Mouse (Mus musculus) liver, adult (tissue): Measurements from ENCODE around the gene Lin28a.

Experiments used
- GATA4 ChIP-seq: IDR thresholded peaks from 2 replicates; pipeline ENCODE4 v1.6.1; 2014; ENCODE audit warnings: mild to moderate bottlenecking, low read length; ENCODE audit not compliant: insufficient replicate concordance

Lin28a gene

DNA sequence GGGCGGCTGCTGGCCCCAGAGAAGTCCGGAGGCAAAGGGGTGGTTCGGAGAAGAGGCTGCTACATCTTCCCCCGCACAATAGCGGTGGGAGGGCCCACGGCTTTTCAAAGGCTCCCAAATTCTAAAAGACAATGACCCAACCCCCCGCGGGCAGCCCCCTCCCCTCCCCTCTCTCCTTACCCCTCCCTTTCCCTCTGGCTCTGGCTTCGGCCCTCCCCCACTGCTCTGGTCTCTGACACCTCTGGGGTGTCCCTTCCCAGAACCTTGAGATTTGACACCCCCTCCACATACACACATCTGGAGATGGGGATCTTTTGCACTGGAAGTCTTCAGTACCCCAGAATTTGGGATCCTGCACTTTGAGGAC, at the start of gene Lin28a:
Gene Lin28a, minus strand, starts transcription at position 63 of the 367 bp plus-strand sequence.
- TF ChIP-seq GATA4, result no peak

- no peak for TF ChIP-seq GATA4
Observed at GRCm38 (mm10) chr4:134067833-134068544, 49.3 kb upstream of the Lin28a start.

DNA sequence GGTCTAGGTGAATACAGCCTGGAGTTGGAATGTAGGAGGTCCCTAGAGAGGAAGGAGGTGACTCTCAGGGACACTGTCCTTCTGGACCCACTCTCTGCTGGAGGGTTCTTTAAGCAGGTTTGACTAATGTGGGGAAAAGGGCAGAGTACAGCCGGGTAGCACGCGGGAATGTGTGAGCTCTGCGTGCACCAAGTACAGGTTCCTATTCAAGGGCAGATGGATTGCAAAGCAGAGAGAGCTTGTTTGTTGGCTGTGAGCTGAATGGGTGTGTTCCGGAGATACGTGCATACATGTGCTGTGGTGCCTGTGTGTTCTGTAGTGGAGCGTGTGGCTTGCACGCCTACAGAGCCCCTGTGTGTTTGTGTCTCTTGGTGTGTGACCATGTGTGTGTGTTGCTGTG, 48.7 kb upstream of the Lin28a start:
- no peak for TF ChIP-seq GATA4

DNA sequence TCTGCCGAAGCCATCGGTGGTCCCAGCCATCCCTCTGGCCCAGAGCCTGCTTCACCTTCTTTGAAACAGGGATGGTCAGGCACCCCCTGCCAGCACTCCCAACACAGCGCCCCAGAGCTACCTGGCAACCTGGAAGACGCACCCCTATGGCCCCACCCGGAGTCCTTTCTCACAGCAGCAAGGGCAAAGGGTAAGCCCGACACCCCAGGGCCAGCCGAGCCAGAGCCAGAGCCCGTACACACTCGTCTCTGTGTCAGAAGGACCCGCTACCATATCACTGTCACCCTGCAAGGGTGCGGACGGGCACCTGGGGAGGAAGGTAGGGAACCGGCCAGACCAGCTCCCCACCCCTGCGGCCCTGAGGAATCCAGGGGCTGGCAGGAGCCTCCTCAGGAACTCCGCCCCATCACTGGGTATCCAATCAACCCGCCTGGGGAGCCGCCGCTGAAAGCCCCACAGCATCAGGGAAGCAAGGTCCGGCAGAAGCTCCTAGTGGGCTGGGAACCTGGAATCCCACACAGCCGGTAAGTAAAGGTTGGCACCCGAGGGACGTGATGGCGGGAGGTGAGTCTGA, 46.9 kb upstream of the Lin28a start:
- TF ChIP-seq GATA4, result no peak

- no peak for TF ChIP-seq GATA4
Observed at GRCm38 (mm10) chr4:134062561-134062960, 43.9 kb upstream of the Lin28a start.

GRCm38 (mm10) chr4:134061944-134062446, 43.4 kb upstream of the Lin28a start:
- TF ChIP-seq GATA4, result no peak

GRCm38 (mm10) chr4:134061166-134061830, 42.7 kb upstream of the Lin28a start:
- no peak for TF ChIP-seq GATA4

DNA sequence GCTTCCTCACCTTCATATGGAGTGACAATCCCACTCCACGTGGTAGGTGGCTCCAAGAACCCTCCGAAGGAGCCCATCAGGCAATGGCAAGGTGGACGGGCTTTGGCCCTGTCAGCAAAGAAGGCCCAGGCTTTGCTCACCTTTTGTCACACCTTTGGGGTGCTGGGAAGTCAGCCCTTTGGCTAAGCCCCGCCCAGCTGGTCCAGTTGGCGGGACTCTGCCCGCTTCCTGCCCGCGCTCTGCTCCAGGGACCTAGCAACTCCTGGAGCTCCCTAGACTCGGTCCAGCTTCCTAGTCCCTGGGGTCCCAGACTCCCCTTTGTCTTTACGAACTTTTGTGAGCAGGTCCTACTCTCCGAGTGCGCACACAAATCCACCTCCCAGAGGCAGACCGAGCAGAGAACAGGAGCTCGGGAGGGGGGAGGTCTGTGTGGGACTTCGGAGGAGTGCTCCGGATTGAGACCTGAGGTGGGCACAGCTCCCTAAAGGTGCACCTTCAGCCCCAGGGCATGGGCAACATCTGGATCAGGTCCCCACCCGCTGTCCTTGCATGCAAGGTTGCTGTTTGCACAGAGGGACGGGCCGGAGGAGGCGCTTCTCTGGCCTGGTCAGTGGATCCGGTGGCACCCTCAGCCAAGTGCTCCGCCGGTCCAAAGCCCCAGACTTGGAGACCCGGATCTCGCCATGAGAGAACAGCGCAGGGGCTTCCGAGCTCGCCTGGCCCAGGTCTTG, 41.7 kb upstream of the Lin28a start, which contains the start of gene Crybg2:
Gene Crybg2, plus strand, starts transcription at position 681 of the 731 bp plus-strand sequence.
- TF ChIP-seq GATA4, result no peak

DNA sequence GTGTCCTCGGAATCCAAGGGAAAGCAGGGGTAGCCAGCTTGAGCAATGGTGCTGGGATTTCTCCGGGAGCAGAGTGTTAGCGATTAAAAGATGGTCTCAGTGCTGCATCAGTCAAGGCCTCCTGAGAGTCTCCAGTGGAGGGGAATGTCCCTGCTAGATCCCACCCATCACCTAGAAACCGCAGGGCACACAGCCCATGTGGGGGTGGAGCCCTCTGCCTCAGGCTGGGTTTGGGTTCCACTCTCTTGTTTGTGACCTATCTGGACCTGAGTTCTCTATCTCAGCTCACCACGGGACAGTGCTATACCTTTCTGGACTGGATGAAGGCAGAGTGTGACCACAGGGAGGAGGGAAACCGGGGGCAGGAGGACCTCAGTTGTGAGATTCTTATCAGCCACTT, 40.3 kb upstream of the Lin28a start:
- no peak for TF ChIP-seq GATA4

GRCm38 (mm10) chr4:134058166-134058715, 39.6 kb upstream of the Lin28a start:
- TF ChIP-seq GATA4, result no peak

GRCm38 (mm10) chr4:134053538-134053937, 34.9 kb upstream of the Lin28a start, which contains the start of gene Zfp683:
Gene Zfp683, plus strand, starts transcription at chr4:134053838.
- no peak for TF ChIP-seq GATA4

GRCm38 (mm10) chr4:134052560-134052959, 33.9 kb upstream of the Lin28a start:
- no peak for TF ChIP-seq GATA4

DNA sequence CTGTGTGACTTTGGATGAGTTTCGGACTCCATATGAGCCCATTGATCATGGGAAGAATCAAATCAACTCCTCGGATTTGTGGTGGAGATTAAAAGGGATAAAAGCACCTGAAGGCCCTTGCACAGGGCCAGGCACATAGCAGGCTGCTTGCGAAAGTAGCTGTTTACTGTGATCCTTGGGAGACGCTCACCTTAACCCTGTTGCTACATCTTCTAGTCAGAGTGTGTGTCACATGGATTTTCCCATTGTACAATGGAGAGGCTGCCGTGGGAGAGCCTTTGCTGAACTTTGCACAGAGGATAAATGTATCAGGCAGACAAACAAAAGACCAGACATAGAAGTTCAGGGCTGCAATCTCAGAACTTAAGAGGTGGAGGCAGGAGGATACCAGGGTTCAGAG, 33.3 kb upstream of the Lin28a start:
- TF ChIP-seq GATA4, result no peak

- no peak for TF ChIP-seq GATA4
Observed at GRCm38 (mm10) chr4:134047648-134048047, 29.0 kb upstream of the Lin28a start.

DNA sequence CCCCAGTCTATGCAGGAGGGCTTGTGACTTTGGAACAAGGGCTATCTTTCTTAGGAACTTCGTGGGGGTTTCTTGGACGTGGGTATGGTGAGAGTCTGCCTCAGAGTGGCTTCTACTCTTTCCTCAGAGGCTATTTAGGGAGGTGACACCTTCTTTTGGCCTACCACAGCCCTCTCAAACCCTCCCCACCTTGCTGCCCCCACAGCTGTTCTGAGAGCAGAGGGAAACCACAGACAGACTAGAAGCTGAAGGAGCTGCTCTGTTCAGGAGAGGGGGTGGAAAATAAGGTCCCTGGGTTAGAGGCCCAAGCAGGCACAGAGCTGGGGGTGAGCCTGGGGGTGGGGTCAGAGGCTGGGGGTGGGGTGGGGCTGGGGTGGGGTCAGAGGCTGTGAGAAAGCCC, 24.4 kb upstream of the Lin28a start:
- no peak for TF ChIP-seq GATA4
